Comparison of ENCODE assay signal across 8 mouse cellular contexts in genomic region chr11:74653385-74653784, GRCm38 (mm10). TPM values are rescaled to one million over a fixed set of nuclear protein-coding genes. Genes with fewer than 3 reads are reported as not detected.
DNase-seq lines count a peak whose midpoint lies in the region; ATAC-seq and TF ChIP-seq lines count a peak whose summit lies in the region.
"Had no signal": no experiment of that assay in that cellular context is flagged by ENCODE, and none has a peak within 500 bp of the region (broad histone marks: within the 10 kb centered on the region; RNA-seq: fewer than 3 reads in every experiment).

No protein-coding gene starts in this region.

- peak; percentile 76 for DNase-seq in adrenal gland, adult 2 months
- DNase-seq in lung, postnatal 0 days (ENCODE audit: low spot score): no peak
- no peak for DNase-seq in right cerebral cortex, postnatal 4 days
- no peak for DNase-seq in cerebellum, adult 11 months

- H3K36me3 ChIP-seq in embryonic facial prominence, embryonic 13.5 days: peaks cover 28% of the 10 kb centered on the region
- peaks cover 12% of the 10 kb centered on the region for H3K36me3 ChIP-seq in hindbrain, embryonic 16.5 days (ENCODE audit: control insufficient read depth, insufficient read depth, low read length)
- peaks cover 36% of the 10 kb centered on the region for H3K36me3 ChIP-seq in liver, embryonic 15.5 days (replicated peaks)
- H3K36me3 ChIP-seq in lung, postnatal 0 days (ENCODE audit: insufficient read depth, low read length): peaks cover 13% of the 10 kb centered on the region; the same call in 1 of the 2 replicates

- 47% methylated on average over 6 of the region's 6 CpGs for WGBS in embryonic facial prominence, embryonic 13.5 days
- 68% methylated on average over 6 of the region's 6 CpGs for WGBS in hindbrain, embryonic 16.5 days
- 63% methylated on average over 6 of the region's 6 CpGs for WGBS in liver, embryonic 15.5 days (ENCODE audit: insufficient replicate concordance)
- 59% methylated on average over 6 of the region's 6 CpGs for WGBS in lung, postnatal 0 days

- no peak for TF ChIP-seq EP300 in lung, postnatal 0 days (IDR thresholded peaks at IDR 0.05)

- TF ChIP-seq CTCF in lung, postnatal 0 days (IDR thresholded peaks at IDR 0.05): no peak

- H3K4me3 ChIP-seq in embryonic facial prominence, embryonic 13.5 days: no peak overlapping the region
- no peak overlapping the region for H3K4me3 ChIP-seq in hindbrain, embryonic 16.5 days (ENCODE audit: low read length)
- no peak overlapping the region for H3K4me3 ChIP-seq in liver, embryonic 15.5 days (replicated peaks)
- H3K4me3 ChIP-seq in lung, postnatal 0 days (ENCODE audit: low read depth, low read length): no peak overlapping the region

- ATAC-seq in embryonic facial prominence, embryonic 13.5 days (ENCODE audit: insufficient number of reproducible peaks, insufficient read depth, low FRiP score, low TSS enrichment, low read depth): no peak
- no peak for ATAC-seq in hindbrain, embryonic 16.5 days
- ATAC-seq in liver, embryonic 15.5 days (ENCODE audit: insufficient read depth): no peak
- no peak for ATAC-seq in lung, postnatal 0 days

- peaks cover 8% of the 10 kb centered on the region; the same call in 1 of the 2 replicates for H3K9me3 ChIP-seq in embryonic facial prominence, embryonic 13.5 days
- H3K9me3 ChIP-seq in hindbrain, embryonic 16.5 days (ENCODE audit: control insufficient read depth, low read length): no peaks in the 10 kb centered on the region
- no peaks in the 10 kb centered on the region for H3K9me3 ChIP-seq in liver, embryonic 15.5 days (replicated peaks)
- H3K9me3 ChIP-seq in lung, postnatal 0 days (ENCODE audit: low read length): no peaks in the 10 kb centered on the region

- H3K27ac ChIP-seq in embryonic facial prominence, embryonic 13.5 days: no peak overlapping the region
- H3K27ac ChIP-seq in hindbrain, embryonic 16.5 days (ENCODE audit: low read depth, low read length): peak overlapping the region; percentile 64; the same call in 1 of the 2 replicates
- no peak overlapping the region for H3K27ac ChIP-seq in liver, embryonic 15.5 days (replicated peaks)
- no peak overlapping the region for H3K27ac ChIP-seq in lung, postnatal 0 days (ENCODE audit: low read length)
- H3K27ac ChIP-seq: macrophage had no signal

- peaks cover 41% of the 10 kb centered on the region for H3K4me1 ChIP-seq in embryonic facial prominence, embryonic 13.5 days
- H3K4me1 ChIP-seq in hindbrain, embryonic 16.5 days (ENCODE audit: control insufficient read depth, insufficient read depth, low read depth, low read length): peaks cover 37% of the 10 kb centered on the region
- H3K4me1 ChIP-seq in liver, embryonic 15.5 days (replicated peaks): peaks cover 62% of the 10 kb centered on the region
- H3K4me1 ChIP-seq in lung, postnatal 0 days (ENCODE audit: insufficient read depth, low read depth, low read length): peaks cover 18% of the 10 kb centered on the region; the same call in 1 of the 2 replicates

- no peak overlapping the region for H3K4me2 ChIP-seq in embryonic facial prominence, embryonic 13.5 days
- H3K4me2 ChIP-seq in hindbrain, embryonic 16.5 days (ENCODE audit: low read length): no peak overlapping the region
- H3K4me2 ChIP-seq in liver, embryonic 15.5 days: peak overlapping the region; percentile 96
- H3K4me2 ChIP-seq in lung, postnatal 0 days (replicated peaks; ENCODE audit: low read depth, low read length): no peak overlapping the region

- peak overlapping the region; percentile 49 for H3K9ac ChIP-seq in embryonic facial prominence, embryonic 13.5 days
- H3K9ac ChIP-seq in hindbrain, embryonic 16.5 days (ENCODE audit: low read depth, low read length): no peak overlapping the region
- no peak overlapping the region for H3K9ac ChIP-seq in liver, embryonic 15.5 days
- no peak overlapping the region for H3K9ac ChIP-seq in lung, postnatal 0 days (replicated peaks; ENCODE audit: low read depth)

- H3K27me3 ChIP-seq in embryonic facial prominence, embryonic 13.5 days: no peaks in the 10 kb centered on the region
- no peaks in the 10 kb centered on the region for H3K27me3 ChIP-seq in hindbrain, embryonic 16.5 days (replicated peaks; ENCODE audit: control insufficient read depth, insufficient read depth, low read length)
- no peaks in the 10 kb centered on the region for H3K27me3 ChIP-seq in liver, embryonic 15.5 days
- no peaks in the 10 kb centered on the region for H3K27me3 ChIP-seq in lung, postnatal 0 days (replicated peaks; ENCODE audit: insufficient read depth, low read length)

RNA-seq across cellular contexts. Expression of gene Cluh, which starts 4.1 kb away (rescaled TPM):
- total RNA-seq in adrenal gland, adult 2 months (2021): 100 to 1,000 TPM; 190 to 247 TPM
- 134 and 163 TPM in 2 replicates for polyA plus RNA-seq in adrenal gland, adult 2 months (2012; rRNA removed)
- polyA plus RNA-seq in embryonic facial prominence, embryonic 13.5 days (2015; fragmentation: Nextera tagmentation; extraction: Ambion mirVana): 22.5 and 22.7 TPM in 2 replicates
- 18.7 and 22.7 TPM in 2 replicates for polyA plus RNA-seq in hindbrain, embryonic 16.5 days (2015; fragmentation: Nextera tagmentation; extraction: Ambion mirVana)
- polyA plus RNA-seq in liver, embryonic 15.5 days (2015; fragmentation: Nextera tagmentation; extraction: Ambion mirVana): 27.9 and 34.5 TPM in 2 replicates
- polyA plus RNA-seq in lung, postnatal 0 days (2015; fragmentation: Nextera tagmentation; extraction: Ambion mirVana): 8.2 and 9.2 TPM in 2 replicates

RNA-seq across cellular contexts. Expression of gene Ccdc92b, which starts 34.0 kb away (rescaled TPM):
- 1 to 10 TPM; 2.0 to 3.6 TPM for total RNA-seq in adrenal gland, adult 2 months (2021)
- 2.4 and 4.0 TPM in 2 replicates for polyA plus RNA-seq in adrenal gland, adult 2 months (2012; rRNA removed)
- 0.48 and 0.50 TPM in 2 replicates for polyA plus RNA-seq in embryonic facial prominence, embryonic 13.5 days (2015; fragmentation: Nextera tagmentation; extraction: Ambion mirVana)
- polyA plus RNA-seq in hindbrain, embryonic 16.5 days (2015; fragmentation: Nextera tagmentation; extraction: Ambion mirVana): 2.5 and 2.9 TPM in 2 replicates
- 13.7 and 17.7 TPM in 2 replicates for polyA plus RNA-seq in liver, embryonic 15.5 days (2015; fragmentation: Nextera tagmentation; extraction: Ambion mirVana)
- 0.69 and 0.85 TPM in 2 replicates for polyA plus RNA-seq in lung, postnatal 0 days (2015; fragmentation: Nextera tagmentation; extraction: Ambion mirVana)

RNA-seq across cellular contexts. Expression of gene Rap1gap2, which starts 42.7 kb away (rescaled TPM):
- total RNA-seq in adrenal gland, adult 2 months (2021): 10 to 100 TPM in 1 of 2 experiments, 1 to 10 TPM in 1; 6.1 to 12.9 TPM
- 4.8 and 5.1 TPM in 2 replicates for polyA plus RNA-seq in adrenal gland, adult 2 months (2012; rRNA removed)
- 1.1 and 1.9 TPM in 2 replicates for polyA plus RNA-seq in embryonic facial prominence, embryonic 13.5 days (2015; fragmentation: Nextera tagmentation; extraction: Ambion mirVana)
- polyA plus RNA-seq in hindbrain, embryonic 16.5 days (2015; fragmentation: Nextera tagmentation; extraction: Ambion mirVana): 13.7 and 15.0 TPM in 2 replicates
- 0.76 and 0.81 TPM in 2 replicates for polyA plus RNA-seq in liver, embryonic 15.5 days (2015; fragmentation: Nextera tagmentation; extraction: Ambion mirVana)
- polyA plus RNA-seq in lung, postnatal 0 days (2015; fragmentation: Nextera tagmentation; extraction: Ambion mirVana): 1.1 and 1.2 TPM in 2 replicates
